Mouse (Mus musculus) bone marrow, adult 2 months (tissue): ENCODE data around the gene Tmem179b.

Experiments
- CTCF ChIP-seq: fragments of 200-500 bp; IDR thresholded peaks from 2 replicates; pipeline ENCODE4 v1.5.1; 2011; ENCODE audit warnings: low read length, control low read depth; ENCODE audit not compliant: control insufficient read depth, insufficient read depth
- POLR2A ChIP-seq: fragments of 200-500 bp; IDR thresholded peaks from 2 replicates; pipeline ENCODE4 v1.6.1; 2011; ENCODE audit warnings: low read depth, mild to moderate bottlenecking, control low read depth, low read length, borderline replicate concordance; ENCODE audit not compliant: control insufficient read depth

- TF ChIP-seq CTCF (no peak), POLR2A (no peak)
Measured at GRCm38 (mm10) chr19:8740603-8741002, 33.7 kb downstream of the Tmem179b start, which contains the start of gene 1700092M07Rik.
